Mouse (Mus musculus): ENCODE measurements at regions not wholly inside any gene's neighbourhood (a gene's known extent, or its start where the extent isn't known, plus 50 kb on each side); places are given as distances from the start of the nearest gene placed in this dataset.

- Histone ChIP-seq H3K27me3 (ENCODE audit: control insufficient read depth, insufficient read depth, low read length) (no peaks in the 10 kb centered on the region), H3K27ac (no peak overlapping the region), H3K4me2 (ENCODE audit: low read depth) (no peak overlapping the region), H3K36me3 (replicated peaks; ENCODE audit: control insufficient read depth, insufficient read depth, low read depth) (no peaks in the 10 kb centered on the region), H3K9ac (replicated peaks) (no peak overlapping the region), H3K4me1 (replicated peaks; ENCODE audit: control insufficient read depth in 2 of 2, insufficient read depth in 2 of 2, low read length in 1 of 2) (peaks cover 0 to 5% of the 10 kb centered on the region in 2 experiments; a peak in 2 of 4 replicates), H3K4me3 (ENCODE audit: insufficient read depth in 1 of 2, low read depth in 2 of 2, low read length in 2 of 2) (no peak overlapping the region), H3K9me3 (ENCODE audit: control insufficient read depth, low read length) (no peaks in the 10 kb centered on the region)
- 63% methylated on average over 8 of the region's 8 CpGs for WGBS (ENCODE audit: insufficient replicate concordance)
- DNase-seq (ENCODE audit: low read depth in 3 of 3, low spot score in 3 of 3), result no peak
- no peak for TF ChIP-seq EP300 (IDR thresholded peaks at IDR 0.05; ENCODE audit: low read depth)
- TF ChIP-seq CTCF (IDR thresholded peaks at IDR 0.05; ENCODE audit: low read depth), result no peak
- no peak for ATAC-seq (ENCODE audit: insufficient read depth)
These were observed 105.0 kb upstream of the Bcl6 start for GRCm38 (mm10) chr16:24093624-24094023.

GRCm38 (mm10) chr16:24092616-24093525, 104.2 kb upstream of the Bcl6 start:
- TF ChIP-seq CTCF (IDR thresholded peaks at IDR 0.05; ENCODE audit: low read depth) (no peak), EP300 (IDR thresholded peaks at IDR 0.05; ENCODE audit: low read depth) (no peak)
- Histone ChIP-seq H3K4me3 (ENCODE audit: insufficient read depth in 1 of 2, low read depth in 2 of 2, low read length in 2 of 2) (no peak overlapping the region), H3K4me2 (ENCODE audit: low read depth) (no peak overlapping the region), H3K9me3 (ENCODE audit: control insufficient read depth, low read length) (no peaks in the 10 kb centered on the region), H3K27ac (no peak overlapping the region), H3K27me3 (ENCODE audit: control insufficient read depth, insufficient read depth, low read length) (no peaks in the 10 kb centered on the region), H3K36me3 (replicated peaks; ENCODE audit: control insufficient read depth, insufficient read depth, low read depth) (no peaks in the 10 kb centered on the region), H3K4me1 (replicated peaks; ENCODE audit: control insufficient read depth in 2 of 2, insufficient read depth in 2 of 2, low read length in 1 of 2) (peaks cover 0 to 5% of the 10 kb centered on the region in 2 experiments; a peak in 2 of 4 replicates), H3K9ac (replicated peaks) (no peak overlapping the region)
- DNase-seq (ENCODE audit: low read depth in 3 of 3, low spot score in 3 of 3) (no peak), ATAC-seq (ENCODE audit: insufficient read depth) (no peak)
- 39% methylated on average over 5 of the region's 5 CpGs for WGBS (ENCODE audit: insufficient replicate concordance)

GRCm38 (mm10) chr16:24092136-24092535, 103.5 kb upstream of the Bcl6 start:
- ATAC-seq (ENCODE audit: insufficient read depth) (no peak), DNase-seq (ENCODE audit: low read depth in 3 of 3, low spot score in 3 of 3) (no peak)
- H3K36me3 ChIP-seq (replicated peaks; ENCODE audit: control insufficient read depth, insufficient read depth, low read depth), result no peaks in the 10 kb centered on the region
- WGBS (ENCODE audit: insufficient replicate concordance), result 57% methylated on average over 4 of the region's 4 CpGs
- no peaks in the 10 kb centered on the region for H3K9me3 ChIP-seq (ENCODE audit: control insufficient read depth, low read length)
- no peak for TF ChIP-seq CTCF (IDR thresholded peaks at IDR 0.05; ENCODE audit: low read depth)
- TF ChIP-seq EP300 (IDR thresholded peaks at IDR 0.05; ENCODE audit: low read depth), result no peak
- H3K9ac ChIP-seq (replicated peaks), result no peak overlapping the region
- no peak overlapping the region for H3K4me3 ChIP-seq (ENCODE audit: insufficient read depth in 1 of 2, low read depth in 2 of 2, low read length in 2 of 2)
- H3K4me1 ChIP-seq (replicated peaks; ENCODE audit: control insufficient read depth in 2 of 2, insufficient read depth in 2 of 2, low read length in 1 of 2), result peaks cover 0 to 5% of the 10 kb centered on the region in 2 experiments; a peak in 2 of 4 replicates
- H3K27me3 ChIP-seq (ENCODE audit: control insufficient read depth, insufficient read depth, low read length), result no peaks in the 10 kb centered on the region
- no peak overlapping the region for H3K4me2 ChIP-seq (ENCODE audit: low read depth)
- no peak overlapping the region for H3K27ac ChIP-seq

GRCm38 (mm10) chr16:24090981-24091380, 102.3 kb upstream of the Bcl6 start:
- H3K36me3 ChIP-seq (replicated peaks; ENCODE audit: control insufficient read depth, insufficient read depth, low read depth), result no peaks in the 10 kb centered on the region
- DNase-seq (ENCODE audit: low read depth in 3 of 3, low spot score in 3 of 3), result no peak
- no peak overlapping the region for H3K4me3 ChIP-seq (ENCODE audit: insufficient read depth in 1 of 2, low read depth in 2 of 2, low read length in 2 of 2)
- H3K9me3 ChIP-seq (ENCODE audit: control insufficient read depth, low read length), result no peaks in the 10 kb centered on the region
- TF ChIP-seq EP300 (IDR thresholded peaks at IDR 0.05; ENCODE audit: low read depth) (no peak), CTCF (IDR thresholded peaks at IDR 0.05; ENCODE audit: low read depth) (no peak)
- 65% methylated on average over 4 of the region's 4 CpGs for WGBS (ENCODE audit: insufficient replicate concordance)
- H3K4me1 ChIP-seq (replicated peaks; ENCODE audit: control insufficient read depth in 2 of 2, insufficient read depth in 2 of 2, low read length in 1 of 2), result peaks cover 0 to 5% of the 10 kb centered on the region in 2 experiments; a peak in 2 of 4 replicates
- H3K9ac ChIP-seq (replicated peaks), result no peak overlapping the region
- H3K4me2 ChIP-seq (ENCODE audit: low read depth), result no peak overlapping the region
- H3K27ac ChIP-seq, result no peak overlapping the region
- no peaks in the 10 kb centered on the region for H3K27me3 ChIP-seq (ENCODE audit: control insufficient read depth, insufficient read depth, low read length)
- ATAC-seq (ENCODE audit: insufficient read depth), result no peak

Data from liver, embryonic 14.5 days (tissue).